Mouse (Mus musculus): ENCODE measurements around the gene Itga10.

- TF ChIP-seq CTCF (IDR thresholded peaks at IDR 0.05; ENCODE audit: extremely low read depth, insufficient read length, insufficient replicate concordance, low read depth, low read length): no peak
- no peak for TF ChIP-seq POLR2A (IDR thresholded peaks at IDR 0.05; ENCODE audit: low read depth, low read length)
These were observed 47.9 kb upstream of the Itga10 start for GRCm38 (mm10) chr3:96597435-96597891.
